Mouse (Mus musculus) cerebellum, postnatal 4 days (tissue): ENCODE results near the gene Kank1.

ENCODE experiments used
- DNase-seq, 2 experiments: peaks; one replicate each; pipeline ENCODE4 v3.0.0; 2022; ENCODE audit warnings: low spot score in 2 of 2, mixed read lengths in 1 of 2

Gene Kank1

GRCm38 (mm10) chr19:25251610-25252140, 14.9 kb downstream of the Kank1 start:
- no peak for DNase-seq

- DNase-seq, result no peak
Observed at GRCm38 (mm10) chr19:25253198-25253597, 16.4 kb downstream of the Kank1 start.

- no peak for DNase-seq
Observed at GRCm38 (mm10) chr19:25253628-25254027, 16.9 kb downstream of the Kank1 start.

- no peak for DNase-seq
Observed at GRCm38 (mm10) chr19:25258321-25258720, 21.5 kb downstream of the Kank1 start.

GRCm38 (mm10) chr19:25266181-25266580, 29.4 kb downstream of the Kank1 start:
- no peak for DNase-seq

- DNase-seq, result no peak
Observed at GRCm38 (mm10) chr19:25267247-25267646, 30.5 kb downstream of the Kank1 start.

GRCm38 (mm10) chr19:25268532-25268931, 31.8 kb downstream of the Kank1 start:
- peak; percentile 57 to 74 for DNase-seq

GRCm38 (mm10) chr19:25271591-25271990, 34.8 kb downstream of the Kank1 start:
- no peak for DNase-seq

- DNase-seq, result no peak
Observed at GRCm38 (mm10) chr19:25273179-25273578, 36.4 kb downstream of the Kank1 start.

- DNase-seq, result no peak
Observed at GRCm38 (mm10) chr19:25276600-25277395, 40.0 kb downstream of the Kank1 start.

- no peak for DNase-seq
Observed at GRCm38 (mm10) chr19:25277761-25278160, 41.0 kb downstream of the Kank1 start.

GRCm38 (mm10) chr19:25279603-25280002, 42.8 kb downstream of the Kank1 start:
- DNase-seq, result no peak

GRCm38 (mm10) chr19:25283665-25284064, 46.9 kb downstream of the Kank1 start:
- DNase-seq, result no peak

- DNase-seq, result peak; percentile 79 to 95
Observed at GRCm38 (mm10) chr19:25285756-25286538, 49.2 kb downstream of the Kank1 start.

GRCm38 (mm10) chr19:25290991-25291520, 54.3 kb downstream of the Kank1 start:
- no peak for DNase-seq

GRCm38 (mm10) chr19:25295207-25295606, 58.4 kb downstream of the Kank1 start:
- DNase-seq, result no peak

GRCm38 (mm10) chr19:25297269-25297668, 60.5 kb downstream of the Kank1 start:
- DNase-seq, result no peak

- DNase-seq, result no peak
Observed at GRCm38 (mm10) chr19:25299852-25300670, 63.3 kb downstream of the Kank1 start.

- no peak for DNase-seq
Observed at GRCm38 (mm10) chr19:25301189-25301588, 64.4 kb downstream of the Kank1 start.

GRCm38 (mm10) chr19:25306277-25306676, 69.5 kb downstream of the Kank1 start:
- DNase-seq, result no peak

- DNase-seq, result no peak
Observed at GRCm38 (mm10) chr19:25308156-25308555, 71.4 kb downstream of the Kank1 start.
